Mouse (Mus musculus) forebrain, embryonic 15.5 days (tissue): ENCODE measurements at regions not wholly inside any gene's neighbourhood (a gene's known extent, or its start where the extent isn't known, plus 50 kb on each side); places are given as distances from the start of the nearest gene placed in this dataset.

Source experiments
- ATAC-seq: fragments of 200-750 bp; cut with Nextera tagmentation; replicated peaks from 2 replicates; pipeline ENCODE4 v1.8.0; 2017; ENCODE audit warnings: mild to moderate bottlenecking, moderate TSS enrichment, moderate library complexity
- H3K27ac ChIP-seq: fragments of 300-500 bp; sonication (generic); replicated peaks from 2 replicates; pipeline ENCODE4 v1.5.1; 2015; ENCODE audit warnings: mild to moderate bottlenecking, inconsistent platforms
- H3K27me3 ChIP-seq: fragments of 300-500 bp; sonication (generic); 2 replicates; pipeline ENCODE4 v1.6.1; 2015; ENCODE audit warnings: inconsistent platforms
- H3K36me3 ChIP-seq: fragments of 300-500 bp; sonication (generic); 2 replicates; pipeline ENCODE4 v1.6.1; 2015; ENCODE audit warnings: mild to moderate bottlenecking, inconsistent platforms
- H3K4me1 ChIP-seq: fragments of 300-500 bp; sonication (generic); 2 replicates; pipeline ENCODE4 v1.6.1; 2015; ENCODE audit warnings: inconsistent platforms
- H3K4me2 ChIP-seq: fragments of 300-500 bp; sonication (generic); replicated peaks from 2 replicates; pipeline ENCODE4 v1.6.1; 2015; ENCODE audit warnings: mild to moderate bottlenecking, inconsistent platforms
- H3K4me3 ChIP-seq: fragments of 300-500 bp; sonication (generic); 2 replicates; pipeline ENCODE4 v1.5.1; 2015; ENCODE audit warnings: mild to moderate bottlenecking, inconsistent platforms
- H3K9ac ChIP-seq: fragments of 300-500 bp; sonication (generic); replicated peaks from 2 replicates; pipeline ENCODE4 v1.6.1; 2015; ENCODE audit warnings: mild to moderate bottlenecking, inconsistent platforms
- H3K9me3 ChIP-seq: fragments of 300-500 bp; sonication (generic); 2 replicates; pipeline ENCODE4 v1.6.1; 2016; ENCODE audit warnings: inconsistent platforms
- WGBS: fragments of 180-500 bp; shearing (Covaris S2); methylation state at CpG from one replicate; pipeline ENCODE4 v1.1.7; 2015; ENCODE audit warnings: mixed read lengths; 5-methylcytosine and 5-hydroxymethylcytosine counted together

DNA sequence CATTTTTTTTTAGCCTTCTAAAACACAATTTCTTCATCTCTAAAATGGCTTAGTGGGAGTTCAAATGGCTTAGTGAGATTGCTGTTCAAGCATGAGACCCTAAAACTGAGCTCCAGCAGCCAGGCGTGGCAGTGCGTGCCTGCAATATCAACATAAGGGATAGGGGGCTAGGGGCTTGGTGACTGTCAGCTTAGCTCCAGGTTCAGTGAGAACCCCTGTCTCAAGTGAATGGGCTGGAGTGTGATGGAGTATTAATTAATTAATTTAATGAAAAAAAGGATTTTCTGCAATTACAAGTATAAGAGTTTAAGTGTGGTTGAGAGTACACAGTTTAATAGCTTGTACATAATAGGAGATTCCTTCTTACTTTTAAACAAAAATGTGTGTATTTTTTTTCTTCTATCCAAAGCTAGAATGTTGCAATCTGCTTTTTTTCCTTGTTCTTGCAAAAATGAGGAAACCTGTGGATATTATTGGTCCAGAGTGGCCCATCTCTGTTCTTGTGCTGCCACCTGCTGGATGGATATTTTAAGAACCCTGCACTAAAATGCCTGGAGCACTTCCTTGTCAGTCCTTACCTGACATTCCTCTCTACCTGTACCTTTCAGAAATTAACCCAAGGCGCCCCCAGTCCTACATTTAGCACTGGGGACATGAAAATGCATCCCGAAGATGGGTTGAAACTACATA, 54.0 kb upstream of the Usp47 start:
- no peak overlapping the region for H3K4me3 ChIP-seq
- 53% methylated on average over 4 of the region's 4 CpGs for WGBS
- H3K36me3 ChIP-seq: no peaks in the 10 kb centered on the region
- no peaks in the 10 kb centered on the region for H3K27me3 ChIP-seq
- H3K9me3 ChIP-seq: no peaks in the 10 kb centered on the region
- H3K4me1 ChIP-seq: no peaks in the 10 kb centered on the region
- no peak overlapping the region for H3K27ac ChIP-seq
- peak; percentile 71 for ATAC-seq
- H3K9ac ChIP-seq: no peak overlapping the region
- H3K4me2 ChIP-seq: no peak overlapping the region

- Histone ChIP-seq H3K4me1 (no peaks in the 10 kb centered on the region), H3K4me2 (no peak overlapping the region), H3K36me3 (no peaks in the 10 kb centered on the region), H3K9me3 (no peaks in the 10 kb centered on the region), H3K27me3 (no peaks in the 10 kb centered on the region), H3K9ac (no peak overlapping the region), H3K4me3 (no peak overlapping the region), H3K27ac (no peak overlapping the region)
- 40% methylated on average over 5 of the region's 5 CpGs for WGBS
- ATAC-seq: no peak
Observed at GRCm38 (mm10) chr7:111968261-111968660, 55.0 kb upstream of the Usp47 start.

DNA sequence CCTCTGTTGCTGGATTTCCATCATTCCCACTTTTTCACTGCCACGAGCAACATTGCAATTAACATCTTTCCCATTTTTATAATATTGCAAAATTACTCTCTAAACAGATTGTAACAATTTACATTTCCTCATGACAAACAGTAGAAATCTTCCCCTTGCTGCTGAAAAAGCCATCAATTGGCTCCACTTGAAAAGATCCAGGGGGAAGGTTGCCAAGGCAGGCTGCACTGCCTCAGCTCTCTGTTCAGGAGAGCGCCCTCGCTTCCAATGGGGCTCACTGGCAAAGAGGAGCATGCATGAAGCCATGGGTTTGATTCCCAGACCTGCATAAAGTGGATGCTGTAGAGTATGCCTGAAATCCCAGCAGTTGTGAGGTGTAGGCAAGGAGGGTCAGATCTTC, 56.6 kb upstream of the Usp47 start:
- WGBS: 53% methylated on average over 3 of the region's 3 CpGs
- no peak overlapping the region for H3K27ac ChIP-seq

GRCm38 (mm10) chr7:111963969-111964368, 59.3 kb upstream of the Usp47 start:
- Histone ChIP-seq H3K4me3 (no peak overlapping the region), H3K36me3 (no peaks in the 10 kb centered on the region), H3K4me2 (no peak overlapping the region), H3K9me3 (no peaks in the 10 kb centered on the region), H3K27me3 (no peaks in the 10 kb centered on the region), H3K4me1 (no peaks in the 10 kb centered on the region), H3K27ac (no peak overlapping the region), H3K9ac (no peak overlapping the region)
- 93% methylated on average over 1 of the region's 1 CpGs for WGBS
- ATAC-seq: no peak

More for the DNA sequence above, 56.6 kb upstream of the Usp47 start:
- H3K4me2 ChIP-seq: no peak overlapping the region
- no peak overlapping the region for H3K4me3 ChIP-seq
- H3K4me1 ChIP-seq: no peaks in the 10 kb centered on the region
- H3K27me3 ChIP-seq: no peaks in the 10 kb centered on the region
- H3K9me3 ChIP-seq: no peaks in the 10 kb centered on the region
- H3K9ac ChIP-seq: no peak overlapping the region
- ATAC-seq: 0 out of 2 replicates have a peak, but pooled peaks have one; percentile 8
- H3K36me3 ChIP-seq: no peaks in the 10 kb centered on the region

- no peak for ATAC-seq
- no peak overlapping the region for H3K9ac ChIP-seq
- WGBS: 81% methylated on average over 3 of the region's 3 CpGs
- no peaks in the 10 kb centered on the region for H3K27me3 ChIP-seq
- H3K4me2 ChIP-seq: no peak overlapping the region
- H3K9me3 ChIP-seq: no peaks in the 10 kb centered on the region
- H3K4me3 ChIP-seq: no peak overlapping the region
- no peak overlapping the region for H3K27ac ChIP-seq
- no peaks in the 10 kb centered on the region for H3K36me3 ChIP-seq
- no peaks in the 10 kb centered on the region for H3K4me1 ChIP-seq
Observed at GRCm38 (mm10) chr7:111959977-111960376, 63.3 kb upstream of the Usp47 start.

DNA sequence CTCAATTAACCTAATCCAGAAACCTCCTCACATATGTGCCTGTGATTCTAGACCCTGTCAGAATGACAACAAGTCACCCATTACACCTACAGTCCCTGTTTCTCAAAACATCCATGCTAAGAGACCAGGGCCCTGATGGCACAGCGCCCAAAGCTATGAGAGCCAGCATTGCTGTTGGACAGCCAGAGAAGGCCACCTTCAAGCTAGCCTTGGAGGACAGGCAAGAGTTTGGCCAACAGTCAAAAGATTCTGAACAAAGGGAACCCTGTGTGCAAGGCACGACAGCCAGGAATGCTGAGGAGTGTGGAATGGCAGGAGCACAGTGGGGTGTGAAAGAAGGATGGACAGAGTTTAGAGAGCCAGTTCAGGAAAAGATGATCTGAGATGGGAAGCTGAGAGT, 66.6 kb upstream of the Usp47 start:
- Histone ChIP-seq H3K27me3 (no peaks in the 10 kb centered on the region), H3K4me1 (no peaks in the 10 kb centered on the region), H3K27ac (no peak overlapping the region), H3K4me2 (no peak overlapping the region), H3K9me3 (no peaks in the 10 kb centered on the region), H3K4me3 (no peak overlapping the region), H3K36me3 (no peaks in the 10 kb centered on the region), H3K9ac (no peak overlapping the region)
- 71% methylated on average over 2 of the region's 2 CpGs for WGBS
- ATAC-seq: no peak

DNA sequence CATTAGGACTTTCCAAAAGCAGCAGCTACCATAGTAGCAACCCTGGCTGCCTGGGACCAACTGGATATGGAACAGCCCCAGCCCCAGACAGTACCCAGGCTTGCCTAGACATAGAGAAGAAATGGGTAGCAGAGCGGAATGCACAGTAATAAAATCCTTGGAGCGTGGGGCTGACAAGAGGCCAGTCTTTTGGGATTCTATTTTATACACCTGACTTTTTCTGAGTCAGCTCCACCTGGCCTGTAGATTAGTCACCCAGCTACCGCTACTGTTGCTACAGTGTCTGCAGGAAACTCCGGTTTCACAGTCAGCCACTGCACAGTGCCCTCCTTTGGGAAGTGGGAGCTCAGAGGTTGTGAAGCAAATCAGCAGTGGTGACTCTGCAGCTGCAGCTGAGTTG, 83.7 kb upstream of the Usp47 start:
- WGBS: 90% methylated on average over 4 of the region's 4 CpGs
- no peaks in the 10 kb centered on the region for H3K4me1 ChIP-seq
- no peak overlapping the region for H3K9ac ChIP-seq
- no peaks in the 10 kb centered on the region for H3K27me3 ChIP-seq
- no peak overlapping the region for H3K4me2 ChIP-seq
- no peaks in the 10 kb centered on the region for H3K36me3 ChIP-seq
- ATAC-seq: no peak
- H3K27ac ChIP-seq: no peak overlapping the region
- H3K9me3 ChIP-seq: no peaks in the 10 kb centered on the region
- no peak overlapping the region for H3K4me3 ChIP-seq

DNA sequence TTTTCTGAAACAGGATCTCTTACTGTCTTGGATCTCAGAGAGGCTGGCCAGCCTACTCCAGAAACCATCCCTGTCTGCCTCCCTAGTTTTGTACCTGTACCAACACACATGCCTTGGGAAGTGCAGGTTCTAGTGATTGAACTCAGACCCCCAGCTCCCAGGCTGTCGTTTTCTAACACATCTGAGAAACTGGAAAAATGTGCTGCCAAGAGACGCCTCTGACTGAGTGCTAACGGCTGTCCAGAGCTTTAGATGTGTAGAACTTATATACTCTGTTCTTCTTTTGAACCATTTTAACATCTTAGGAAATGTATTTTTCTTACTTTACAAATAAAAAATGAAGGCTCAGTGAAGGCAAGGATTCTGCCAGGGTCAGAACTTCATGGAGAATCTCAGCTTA, 85.8 kb upstream of the Usp47 start:
- H3K4me1 ChIP-seq: no peaks in the 10 kb centered on the region
- H3K4me2 ChIP-seq: no peak overlapping the region
- no peaks in the 10 kb centered on the region for H3K9me3 ChIP-seq
- ATAC-seq: no peak
- H3K27ac ChIP-seq: no peak overlapping the region
- no peak overlapping the region for H3K4me3 ChIP-seq
- H3K27me3 ChIP-seq: no peaks in the 10 kb centered on the region
- WGBS: 84% methylated on average over 3 of the region's 3 CpGs
- H3K36me3 ChIP-seq: no peaks in the 10 kb centered on the region
- H3K9ac ChIP-seq: no peak overlapping the region

DNA sequence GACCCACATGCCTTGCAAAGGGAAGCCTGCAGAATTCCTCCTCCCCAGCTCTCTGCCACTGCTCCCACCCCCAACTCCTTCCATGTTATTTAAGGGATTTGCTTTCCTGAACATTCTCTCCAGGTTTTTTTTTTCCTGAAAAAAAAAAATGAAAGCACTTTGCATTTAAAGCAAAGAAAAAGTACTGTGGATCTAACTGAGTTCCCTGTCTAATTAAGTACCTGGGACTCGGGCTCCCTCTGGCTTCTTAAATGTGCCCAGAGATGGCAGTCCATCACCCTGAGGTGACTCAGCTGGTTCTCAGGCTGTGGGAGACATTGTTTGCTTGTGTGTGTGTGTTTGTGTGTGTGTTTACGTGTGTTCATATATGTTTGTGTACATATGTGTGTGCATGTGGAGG, 86.2 kb upstream of the Usp47 start:
- H3K4me1 ChIP-seq: no peaks in the 10 kb centered on the region
- H3K4me3 ChIP-seq: no peak overlapping the region
- no peaks in the 10 kb centered on the region for H3K36me3 ChIP-seq
- 75% methylated on average over 2 of the region's 2 CpGs for WGBS
- H3K9me3 ChIP-seq: no peaks in the 10 kb centered on the region
- no peak overlapping the region for H3K27ac ChIP-seq
- no peak overlapping the region for H3K4me2 ChIP-seq
- no peak overlapping the region for H3K9ac ChIP-seq
- ATAC-seq: no peak
- H3K27me3 ChIP-seq: no peaks in the 10 kb centered on the region

DNA sequence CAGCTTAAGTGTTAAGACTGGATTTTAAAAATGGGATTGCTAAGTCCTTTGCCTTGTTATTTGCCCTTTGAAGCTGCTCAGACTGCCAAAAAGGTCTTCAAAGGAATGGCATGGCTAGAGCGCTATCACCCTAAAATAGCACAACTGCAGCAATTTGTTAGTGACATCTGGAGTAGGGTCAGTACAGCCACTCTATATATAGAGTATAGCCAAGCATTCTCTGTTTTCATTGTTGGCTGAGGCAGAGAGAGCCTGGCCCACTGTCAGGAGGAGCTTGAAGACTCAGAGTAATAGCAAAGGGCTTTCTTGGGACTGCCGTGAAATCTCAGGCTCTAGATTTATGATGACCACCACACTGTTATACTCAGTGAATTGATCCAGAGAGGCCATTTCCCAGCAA, 90.6 kb upstream of the Usp47 start:
- ATAC-seq: no peak
- Histone ChIP-seq H3K4me1 (no peaks in the 10 kb centered on the region), H3K4me2 (no peak overlapping the region), H3K36me3 (no peaks in the 10 kb centered on the region), H3K9ac (no peak overlapping the region), H3K27me3 (no peaks in the 10 kb centered on the region), H3K27ac (no peak overlapping the region), H3K9me3 (no peaks in the 10 kb centered on the region), H3K4me3 (no peak overlapping the region)
- WGBS: 91% methylated on average over 2 of the region's 2 CpGs

- ATAC-seq: no peak
Observed at GRCm38 (mm10) chr7:111919961-111920360, 103.3 kb upstream of the Usp47 start.

DNA sequence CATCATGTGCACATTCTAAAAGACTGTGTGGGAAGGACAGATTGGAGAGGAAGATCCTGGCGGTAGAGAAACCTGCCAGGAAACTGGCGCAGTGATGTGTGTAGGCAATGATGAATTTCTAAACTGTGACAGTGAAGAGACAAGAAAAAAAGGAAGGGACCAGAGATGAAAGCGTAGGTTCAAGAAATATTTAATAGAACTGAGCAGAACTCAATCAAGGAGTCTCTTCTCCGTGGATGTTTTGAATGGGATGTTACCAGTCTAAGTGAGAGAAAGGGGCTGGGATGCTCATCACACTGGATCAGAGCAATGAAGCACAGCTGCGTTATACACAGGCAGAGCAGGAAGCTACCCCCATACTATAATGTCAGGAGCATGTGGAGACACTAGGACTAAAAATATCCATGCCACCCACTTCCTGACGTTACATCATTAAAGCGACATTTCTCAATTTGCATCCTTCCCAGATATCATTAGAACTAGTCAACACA, 119.5 kb upstream of the Usp47 start:
- Histone ChIP-seq H3K36me3 (no peaks in the 10 kb centered on the region), H3K9ac (no peak overlapping the region), H3K4me2 (no peak overlapping the region), H3K4me3 (no peak overlapping the region), H3K27ac (no peak overlapping the region), H3K9me3 (peaks cover 3% of the 10 kb centered on the region), H3K4me1 (no peaks in the 10 kb centered on the region), H3K27me3 (no peaks in the 10 kb centered on the region)
- ATAC-seq: no peak
- WGBS: 84% methylated on average over 7 of the region's 7 CpGs

More at GRCm38 (mm10) chr7:111919961-111920360, 103.3 kb upstream of the Usp47 start:
- no peak overlapping the region for H3K4me2 ChIP-seq
- H3K36me3 ChIP-seq: no peaks in the 10 kb centered on the region
- H3K9ac ChIP-seq: no peak overlapping the region
- no peak overlapping the region for H3K27ac ChIP-seq
- no peaks in the 10 kb centered on the region for H3K9me3 ChIP-seq
- no peaks in the 10 kb centered on the region for H3K4me1 ChIP-seq
- WGBS: 73% methylated on average over 1 of the region's 1 CpGs
- no peak overlapping the region for H3K4me3 ChIP-seq
- H3K27me3 ChIP-seq: no peaks in the 10 kb centered on the region

GRCm38 (mm10) chr7:111897016-111897415, 117.2 kb upstream of the Galnt18 start:
- 89% methylated on average over 1 of the region's 1 CpGs for WGBS
- ATAC-seq: peak; percentile 12; the same call in 1 of the 2 replicates

More at GRCm38 (mm10) chr7:111897016-111897415, 117.2 kb upstream of the Galnt18 start:
- peaks cover 17% of the 10 kb centered on the region for H3K4me1 ChIP-seq
- no peak overlapping the region for H3K27ac ChIP-seq
- H3K9ac ChIP-seq: no peak overlapping the region
- H3K4me2 ChIP-seq: no peak overlapping the region
- H3K36me3 ChIP-seq: no peaks in the 10 kb centered on the region
- no peak overlapping the region for H3K4me3 ChIP-seq
- peaks cover 3% of the 10 kb centered on the region for H3K9me3 ChIP-seq
- H3K27me3 ChIP-seq: no peaks in the 10 kb centered on the region
